Comparison of ENCODE assay signal across 7 mouse cellular contexts in genomic region chr7:83892333-83892669, GRCm38 (mm10). TPM values are rescaled to one million over a fixed set of nuclear protein-coding genes. Genes with fewer than 3 reads are reported as not detected.
DNase-seq lines count a peak whose midpoint lies in the region; ATAC-seq and TF ChIP-seq lines count a peak whose summit lies in the region.

No protein-coding gene starts in this region.

- no peaks in the 10 kb centered on the region for H3K27me3 ChIP-seq in testis, adult 2 months (ENCODE audit: control insufficient read depth, insufficient read depth, low read length)
- H3K27me3 ChIP-seq in forebrain, embryonic 13.5 days = no peaks in the 10 kb centered on the region
- H3K27me3 ChIP-seq in liver, embryonic 13.5 days = no peaks in the 10 kb centered on the region

- peak overlapping the region; percentile 69 for H3K4me2 ChIP-seq in forebrain, embryonic 13.5 days
- peak overlapping the region; percentile 80 for H3K4me2 ChIP-seq in liver, embryonic 13.5 days

- WGBS in forebrain, embryonic 13.5 days = under 1% methylated on average over 21 of the region's 21 CpGs
- WGBS in liver, embryonic 13.5 days (ENCODE audit: insufficient replicate concordance) = under 1% methylated on average over 21 of the region's 21 CpGs

- no peaks in the 10 kb centered on the region; the same call in none of the 2 replicates for H3K4me1 ChIP-seq in testis, adult 2 months (ENCODE audit: control insufficient read depth, insufficient read depth, low read length)
- peaks cover 18% of the 10 kb centered on the region for H3K4me1 ChIP-seq in forebrain, embryonic 13.5 days
- H3K4me1 ChIP-seq in liver, embryonic 13.5 days (replicated peaks) = peaks cover 73% of the 10 kb centered on the region

- no peak for ATAC-seq in forebrain, embryonic 13.5 days
- ATAC-seq in liver, embryonic 13.5 days (ENCODE audit: low read depth) = no peak

- no peaks in the 10 kb centered on the region for H3K9me3 ChIP-seq in forebrain, embryonic 13.5 days (replicated peaks)
- H3K9me3 ChIP-seq in liver, embryonic 13.5 days (replicated peaks) = no peaks in the 10 kb centered on the region

- peak overlapping the region; percentile 97 for H3K27ac ChIP-seq in testis, adult 2 months (ENCODE audit: control insufficient read depth, insufficient read depth, low read depth, low read length)
- H3K27ac ChIP-seq in forebrain, embryonic 13.5 days = peak overlapping the region; percentile 74
- peak overlapping the region; percentile 91 for H3K27ac ChIP-seq in liver, embryonic 13.5 days

- peak overlapping the region; percentile 93 for H3K4me3 ChIP-seq in testis, adult 2 months (ENCODE audit: control insufficient read depth, low read depth, low read length)
- peak overlapping the region; percentile 70 for H3K4me3 ChIP-seq in forebrain, embryonic 13.5 days
- H3K4me3 ChIP-seq in liver, embryonic 13.5 days (replicated peaks) = peak overlapping the region; percentile 89

- TF ChIP-seq POLR2A in testis, adult 2 months (IDR thresholded peaks at IDR 0.05; ENCODE audit: control insufficient read depth, low read depth, low read length) = no peak

- no peak for TF ChIP-seq CTCF in testis, adult 2 months (IDR thresholded peaks at IDR 0.05; ENCODE audit: control insufficient read depth, insufficient read depth, insufficient replicate concordance, low read depth, low read length)

- peak overlapping the region; percentile 83 for H3K9ac ChIP-seq in forebrain, embryonic 13.5 days
- peak overlapping the region; percentile 90 for H3K9ac ChIP-seq in liver, embryonic 13.5 days

- peaks cover 1% of the 10 kb centered on the region for H3K36me3 ChIP-seq in testis, adult 2 months (ENCODE audit: control insufficient read depth, insufficient read depth, low read length)
- H3K36me3 ChIP-seq in forebrain, embryonic 13.5 days (ENCODE audit: poor library complexity, severe bottlenecking) = peaks cover 15% of the 10 kb centered on the region
- H3K36me3 ChIP-seq in liver, embryonic 13.5 days = peaks cover 27% of the 10 kb centered on the region

- DNase-seq in testis, postnatal 14 days (ENCODE audit: low spot score) = no peak
- DNase-seq in liver, embryonic 13.5 days = no peak
- DNase-seq in right cerebral cortex, adult 18-20 months = no peak
- DNase-seq in layer of hippocampus, adult 8-10 months (ENCODE audit: low spot score in 2 of 2) = no peak
- no peak for DNase-seq in right cerebral cortex, postnatal 4 days

RNA-seq across cellular contexts. Expression of gene Mesd, which starts 8.0 kb away (rescaled TPM):
- 23.9 and 33.9 TPM in 2 replicates for polyA plus RNA-seq in testis, adult 2 months (2012; rRNA removed)
- polyA plus RNA-seq in forebrain, embryonic 13.5 days (2015; fragmentation: Nextera tagmentation; extraction: Ambion mirVana) = 68.8 and 69.1 TPM in 2 replicates
- polyA plus RNA-seq in liver, embryonic 13.5 days (2015; fragmentation: Nextera tagmentation; extraction: Ambion mirVana) = 59.6 and 68.8 TPM in 2 replicates
- total RNA-seq in layer of hippocampus, adult 8-10 months (2022) = 10 to 100 TPM; 65.0 to 75.1 (median 68.2) TPM

RNA-seq across cellular contexts. Expression of gene Tlnrd1, which starts 8.2 kb away (rescaled TPM):
- 3.2 and 3.5 TPM in 2 replicates for polyA plus RNA-seq in testis, adult 2 months (2012; rRNA removed)
- 4.1 and 4.2 TPM in 2 replicates for polyA plus RNA-seq in forebrain, embryonic 13.5 days (2015; fragmentation: Nextera tagmentation; extraction: Ambion mirVana)
- polyA plus RNA-seq in liver, embryonic 13.5 days (2015; fragmentation: Nextera tagmentation; extraction: Ambion mirVana) = 8.9 and 10.0 TPM in 2 replicates
- total RNA-seq in layer of hippocampus, adult 8-10 months (2022) = 10 to 100 TPM; 18.6 to 20.7 (median 20.1) TPM
